Mouse (Mus musculus): ENCODE data around the gene Bcas3.
A peak's percentile ranks its signal among the peaks of the same experiment; 100 is the strongest.

The Bcas3 gene

GRCm38 (mm10) chr11:85352539-85353380 is at the start of gene Bcas3:
Gene Bcas3, plus strand, starts transcription at chr11:85353167.
- peak; percentile 98 for DNase-seq

GRCm38 (mm10) chr11:85306577-85307260 is 46.2 kb upstream of the Bcas3 start:
- DNase-seq = no peak

GRCm38 (mm10) chr11:85308799-85309198 is 44.2 kb upstream of the Bcas3 start:
- peak in 1 of 2 experiments; percentile 37 for DNase-seq

- no peak for DNase-seq
These were observed 42.6 kb upstream of the Bcas3 start for GRCm38 (mm10) chr11:85310407-85310712.

GRCm38 (mm10) chr11:85310713-85311574 is 42.0 kb upstream of the Bcas3 start, which contains the start of gene Ppm1d:
Gene Ppm1d, plus strand, starts transcription at chr11:85311244.
- DNase-seq = peak; percentile 98 to 99

GRCm38 (mm10) chr11:85311645-85312490 is 41.1 kb upstream of the Bcas3 start:
- peak; percentile 70 to 73 for DNase-seq

- peak; percentile 66 to 79 for DNase-seq
These were observed 40.1 kb upstream of the Bcas3 start for GRCm38 (mm10) chr11:85312818-85313217.

GRCm38 (mm10) chr11:85313361-85313760 is 39.6 kb upstream of the Bcas3 start:
- no peak for DNase-seq

GRCm38 (mm10) chr11:85323567-85324330 is 29.2 kb upstream of the Bcas3 start:
- no peak for DNase-seq

- DNase-seq = peak in 1 of 2 experiments; percentile 45
These were observed 24.2 kb upstream of the Bcas3 start for GRCm38 (mm10) chr11:85328717-85329116.

- DNase-seq = peak; percentile 83 to 90
These were observed 23.6 kb upstream of the Bcas3 start for GRCm38 (mm10) chr11:85329167-85329894.

GRCm38 (mm10) chr11:85334778-85335177 is 18.2 kb upstream of the Bcas3 start:
- DNase-seq = peak; percentile 50 to 72

GRCm38 (mm10) chr11:85339173-85339831 is 13.7 kb upstream of the Bcas3 start:
- DNase-seq = no peak

GRCm38 (mm10) chr11:85340070-85340616 is 12.8 kb upstream of the Bcas3 start:
- DNase-seq = no peak

- no peak for DNase-seq
These were observed 852 bp downstream of the Bcas3 start for GRCm38 (mm10) chr11:85353819-85354218.

- DNase-seq = no peak
These were observed 6.7 kb downstream of the Bcas3 start for GRCm38 (mm10) chr11:85359641-85360040.

GRCm38 (mm10) chr11:85361621-85362020 is 8.7 kb downstream of the Bcas3 start:
- no peak for DNase-seq

- no peak for DNase-seq
These were observed 13.2 kb downstream of the Bcas3 start for GRCm38 (mm10) chr11:85366168-85366567.

GRCm38 (mm10) chr11:85367823-85368222 is 14.9 kb downstream of the Bcas3 start:
- DNase-seq = no peak

GRCm38 (mm10) chr11:85379091-85379490 is 26.1 kb downstream of the Bcas3 start:
- DNase-seq = no peak

All from cerebellum, postnatal 25 days (tissue).